Mouse (Mus musculus): ENCODE data around the gene Nans. TPM values are rescaled to one million over a fixed set of nuclear protein-coding genes. Genes with fewer than 3 reads are reported as not detected.
A peak's percentile ranks its signal among the peaks of the same experiment; 100 is the strongest.

Gene Nans
- polyA plus RNA-seq (2016; fragmentation: Nextera tagmentation; extraction: Ambion mirVana): 87.2 and 96.1 TPM in 2 replicates

- 1% methylated on average over 58 of the region's 58 CpGs for WGBS
- Histone ChIP-seq H3K4me1 (peaks cover 22% of the 10 kb centered on the region), H3K4me3 (peak within 1 kb of the TSS; percentile 88), H3K27me3 (ENCODE audit: low read depth, poor library complexity, severe bottlenecking) (no peaks in the 10 kb centered on the region), H3K36me3 (peaks cover 31% of the 10 kb centered on the region), H3K27ac (peak within 1 kb of the TSS; percentile 91), H3K9me3 (replicated peaks) (no peaks in the 10 kb centered on the region)
- DNase-seq (ENCODE audit: low spot score): peak; percentile 95
These were observed at the start of gene Nans for GRCm38 (mm10) chr4:46489028-46489925. TSS of gene Nans (plus strand) at chr4:46489248.

- no peak overlapping the region for H3K4me3 ChIP-seq
- no peaks in the 10 kb centered on the region for H3K9me3 ChIP-seq (replicated peaks)
- H3K4me1 ChIP-seq: no peaks in the 10 kb centered on the region; the same call in 1 of the 2 replicates
- H3K36me3 ChIP-seq: no peaks in the 10 kb centered on the region
- no peak for DNase-seq (ENCODE audit: low spot score)
- no peaks in the 10 kb centered on the region for H3K27me3 ChIP-seq (ENCODE audit: low read depth, poor library complexity, severe bottlenecking)
- no peak overlapping the region for H3K27ac ChIP-seq
- WGBS: 80% methylated on average over 4 of the region's 4 CpGs
These were observed 46.5 kb upstream of the Nans start for GRCm38 (mm10) chr4:46442501-46442900.

GRCm38 (mm10) chr4:46445237-46445945, 43.7 kb upstream of the Nans start:
- H3K36me3 ChIP-seq: no peaks in the 10 kb centered on the region
- H3K27ac ChIP-seq: no peak overlapping the region
- no peak for DNase-seq (ENCODE audit: low spot score)
- H3K4me3 ChIP-seq: no peak overlapping the region
- no peaks in the 10 kb centered on the region for H3K27me3 ChIP-seq (ENCODE audit: low read depth, poor library complexity, severe bottlenecking)
- no peaks in the 10 kb centered on the region for H3K9me3 ChIP-seq (replicated peaks)
- WGBS: 57% methylated on average over 9 of the region's 9 CpGs
- H3K4me1 ChIP-seq: peaks cover 6% of the 10 kb centered on the region

GRCm38 (mm10) chr4:46447461-46447860, 41.6 kb upstream of the Nans start:
- H3K36me3 ChIP-seq: no peaks in the 10 kb centered on the region
- H3K27ac ChIP-seq: no peak overlapping the region
- H3K27me3 ChIP-seq (ENCODE audit: low read depth, poor library complexity, severe bottlenecking): no peaks in the 10 kb centered on the region
- H3K4me1 ChIP-seq: peaks cover 13% of the 10 kb centered on the region
- H3K9me3 ChIP-seq (replicated peaks): no peaks in the 10 kb centered on the region
- no peak for DNase-seq (ENCODE audit: low spot score)
- 62% methylated on average over 1 of the region's 1 CpGs for WGBS
- no peak overlapping the region for H3K4me3 ChIP-seq

GRCm38 (mm10) chr4:46448886-46449285, 40.2 kb upstream of the Nans start:
- H3K9me3 ChIP-seq (replicated peaks): no peaks in the 10 kb centered on the region
- no peak overlapping the region for H3K27ac ChIP-seq
- WGBS: 66% methylated on average over 6 of the region's 6 CpGs
- H3K4me3 ChIP-seq: no peak overlapping the region
- DNase-seq (ENCODE audit: low spot score): no peak
- no peaks in the 10 kb centered on the region for H3K27me3 ChIP-seq (ENCODE audit: low read depth, poor library complexity, severe bottlenecking)
- H3K4me1 ChIP-seq: peaks cover 28% of the 10 kb centered on the region
- peaks cover 4% of the 10 kb centered on the region for H3K36me3 ChIP-seq

- WGBS: 22% methylated on average over 7 of the region's 7 CpGs
- Histone ChIP-seq H3K4me1 (peaks cover 35% of the 10 kb centered on the region), H3K4me3 (peak overlapping the region; percentile 90)
These were observed 39.0 kb upstream of the Nans start for GRCm38 (mm10) chr4:46450020-46450518.

GRCm38 (mm10) chr4:46450519-46451131, 38.4 kb upstream of the Nans start, which contains the start of gene Anp32b:
TSS of gene Anp32b (plus strand) at chr4:46450902.
- no peaks in the 10 kb centered on the region for H3K27me3 ChIP-seq (ENCODE audit: low read depth, poor library complexity, severe bottlenecking)
- peak within 1 kb of the TSS; percentile 90 for H3K4me3 ChIP-seq
- peaks cover 4% of the 10 kb centered on the region for H3K36me3 ChIP-seq
- peaks cover 40% of the 10 kb centered on the region for H3K4me1 ChIP-seq
- DNase-seq (ENCODE audit: low spot score): peak; percentile 92
- peak within 1 kb of the TSS; percentile 100 for H3K27ac ChIP-seq
- no peaks in the 10 kb centered on the region for H3K9me3 ChIP-seq (replicated peaks)
- under 1% methylated on average over 66 of the region's 66 CpGs for WGBS

More at GRCm38 (mm10) chr4:46450020-46450518, 39.0 kb upstream of the Nans start:
- Histone ChIP-seq H3K9me3 (replicated peaks) (no peaks in the 10 kb centered on the region), H3K27me3 (ENCODE audit: low read depth, poor library complexity, severe bottlenecking) (no peaks in the 10 kb centered on the region), H3K36me3 (peaks cover 4% of the 10 kb centered on the region), H3K27ac (peak overlapping the region; percentile 100)
- DNase-seq (ENCODE audit: low spot score): no peak

GRCm38 (mm10) chr4:46451240-46451757, 37.7 kb upstream of the Nans start:
- under 1% methylated on average over 69 of the region's 70 CpGs for WGBS
- Histone ChIP-seq H3K4me3 (peak overlapping the region; percentile 90), H3K36me3 (peaks cover 9% of the 10 kb centered on the region), H3K9me3 (replicated peaks) (no peaks in the 10 kb centered on the region), H3K27ac (peak overlapping the region; percentile 100), H3K27me3 (ENCODE audit: low read depth, poor library complexity, severe bottlenecking) (no peaks in the 10 kb centered on the region), H3K4me1 (peaks cover 41% of the 10 kb centered on the region)
- peak; percentile 78 for DNase-seq (ENCODE audit: low spot score)

DNA sequence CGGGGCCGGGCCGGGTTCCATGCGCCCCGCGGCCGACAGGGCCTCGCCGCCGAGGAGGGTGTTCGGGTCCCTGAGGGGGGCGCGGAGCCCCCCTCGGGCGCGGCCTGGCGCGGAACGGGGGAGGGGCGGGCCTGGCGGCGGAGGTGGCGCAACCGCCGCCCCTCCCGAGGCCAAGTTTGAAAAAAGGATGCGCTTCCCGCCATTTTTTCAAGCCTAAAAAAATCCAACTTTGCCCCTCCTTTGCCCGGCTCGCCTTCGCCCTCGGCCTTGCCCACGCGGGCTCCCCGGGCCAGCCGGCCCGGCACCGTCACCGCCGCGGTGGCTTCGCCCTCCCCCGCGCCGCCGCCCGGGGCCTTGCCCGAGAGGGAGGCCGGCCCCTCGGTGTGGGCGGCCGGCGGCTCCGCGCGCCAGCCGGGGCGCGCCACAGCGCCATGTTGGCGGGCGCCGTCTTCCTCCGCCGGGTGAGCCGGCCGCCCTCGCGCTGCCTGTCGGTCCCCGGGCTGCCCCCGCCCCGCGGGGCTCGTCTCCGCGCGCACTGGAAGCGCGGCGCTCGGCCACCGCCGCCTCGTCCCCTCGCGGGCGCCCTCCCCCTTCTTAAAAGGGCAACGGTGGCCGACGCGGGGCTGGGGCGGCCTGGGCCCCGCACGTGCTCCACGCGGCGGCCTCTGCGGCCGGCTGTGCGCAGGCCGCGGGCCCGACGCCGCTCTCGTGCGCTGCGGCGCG, 37.1 kb upstream of the Nans start:
- peak; percentile 75 for DNase-seq (ENCODE audit: low spot score)
- H3K36me3 ChIP-seq: peaks cover 15% of the 10 kb centered on the region
- H3K9me3 ChIP-seq (replicated peaks): no peaks in the 10 kb centered on the region
- WGBS: under 1% methylated on average over 103 of the region's 111 CpGs
- peak overlapping the region; percentile 90 for H3K4me3 ChIP-seq
- peaks cover 47% of the 10 kb centered on the region for H3K4me1 ChIP-seq
- H3K27ac ChIP-seq: peak overlapping the region; percentile 100
- no peaks in the 10 kb centered on the region for H3K27me3 ChIP-seq (ENCODE audit: low read depth, poor library complexity, severe bottlenecking)

GRCm38 (mm10) chr4:46452481-46452850, 36.6 kb upstream of the Nans start:
- WGBS: under 1% methylated on average over 19 of the region's 19 CpGs
- H3K4me1 ChIP-seq: peaks cover 47% of the 10 kb centered on the region
- H3K36me3 ChIP-seq: peaks cover 20% of the 10 kb centered on the region
- peak overlapping the region; percentile 90 for H3K4me3 ChIP-seq
- no peaks in the 10 kb centered on the region for H3K27me3 ChIP-seq (ENCODE audit: low read depth, poor library complexity, severe bottlenecking)
- peak overlapping the region; percentile 100 for H3K27ac ChIP-seq
- peak; percentile 83 for DNase-seq (ENCODE audit: low spot score)
- no peaks in the 10 kb centered on the region for H3K9me3 ChIP-seq (replicated peaks)

GRCm38 (mm10) chr4:46452855-46453719, 36.0 kb upstream of the Nans start:
- WGBS: 33% methylated on average over 13 of the region's 13 CpGs
- H3K27ac ChIP-seq: peak overlapping the region; percentile 100
- no peaks in the 10 kb centered on the region for H3K27me3 ChIP-seq (ENCODE audit: low read depth, poor library complexity, severe bottlenecking)
- no peak for DNase-seq (ENCODE audit: low spot score)
- peak overlapping the region; percentile 90 for H3K4me3 ChIP-seq
- peaks cover 47% of the 10 kb centered on the region for H3K4me1 ChIP-seq
- no peaks in the 10 kb centered on the region for H3K9me3 ChIP-seq (replicated peaks)
- peaks cover 27% of the 10 kb centered on the region for H3K36me3 ChIP-seq
